Mouse (Mus musculus) liver, adult 2 months (tissue): Measurements from ENCODE around the gene Nt5c3b. TPM values are rescaled to one million over a fixed set of nuclear protein-coding genes. Genes with fewer than 3 reads are reported as not detected.
A peak's percentile ranks its signal among the peaks of the same experiment; 100 is the strongest.

Experiments used
- DNase-seq: peaks from one replicate; pipeline ENCODE4 v3.0.0-alpha.2; 2011; ENCODE audit warnings: low read depth, low spot score; ENCODE audit errors: extremely low read depth
- H3K27ac ChIP-seq: fragments of 200-500 bp; replicated peaks from 2 replicates; pipeline ENCODE4 v1.5.1; 2012; ENCODE audit warnings: low read depth, mild to moderate bottlenecking, control low read depth, inconsistent platforms, low read length; ENCODE audit not compliant: insufficient read depth
- H3K27me3 ChIP-seq: fragments of 200-500 bp; 2 replicates; pipeline ENCODE4 v1.6.1; 2012; ENCODE audit warnings: mild to moderate bottlenecking, moderate library complexity, low read length, inconsistent platforms; ENCODE audit not compliant: control insufficient read depth, insufficient read depth
- H3K36me3 ChIP-seq: fragments of 200-500 bp; 2 replicates; pipeline ENCODE4 v1.6.1; 2012; ENCODE audit warnings: low read length, inconsistent platforms; ENCODE audit not compliant: control insufficient read depth, insufficient read depth
- H3K4me1 ChIP-seq: fragments of 200-500 bp; 2 replicates; pipeline ENCODE4 v1.6.1; 2011; ENCODE audit warnings: low read length; ENCODE audit not compliant: control insufficient read depth, insufficient read depth
- H3K4me3 ChIP-seq: fragments of 200-500 bp; 2 replicates; pipeline ENCODE4 v1.5.1; 2011; ENCODE audit warnings: low read depth, mild to moderate bottlenecking, control low read depth, low read length, moderate library complexity; ENCODE audit not compliant: insufficient read depth
- H3K79me2 ChIP-seq: fragments of 200-500 bp; 2 replicates; pipeline ENCODE4 v1.6.1; 2012; ENCODE audit warnings: inconsistent platforms, mild to moderate bottlenecking, low read length, moderate library complexity; ENCODE audit not compliant: control insufficient read depth, insufficient read depth
- H3K9ac ChIP-seq: fragments of 200-500 bp; 2 replicates; pipeline ENCODE4 v1.6.1; 2012; ENCODE audit warnings: low read depth, mild to moderate bottlenecking, control low read depth, inconsistent platforms, low read length
- CTCF ChIP-seq: fragments of 200-500 bp; IDR thresholded peaks from 2 replicates; pipeline ENCODE4 v1.5.1; 2011; ENCODE audit warnings: low read depth, low read length, control low read depth
- POLR2A ChIP-seq: fragments of 200-500 bp; IDR thresholded peaks from 2 replicates; pipeline ENCODE4 v1.6.1; 2011; ENCODE audit warnings: low read length, control low read depth; ENCODE audit not compliant: insufficient read depth; ENCODE audit errors: extremely low read depth
- WGBS: fragments of 180-500 bp; shearing (Covaris S2); methylation state at CpG from one replicate; pipeline ENCODE4 v1.1.7; 2018; 5-methylcytosine and 5-hydroxymethylcytosine counted together
- polyA plus RNA-seq: library from polyadenylated mRNA; depleted of rRNA; stranded (reverse); fragments of >200 nt; gene quantifications from 2 replicates; pipeline ENCODE4 v1.2.3, GENCODE M21; 2012
- total RNA-seq: library from RNA; depleted of rRNA; stranded (reverse); fragments of >200 nt; gene quantifications from 2 replicates; pipeline ENCODE4 v1.2.3, GENCODE M21; 2014

Gene Nt5c3b
- total and polyA plus RNA-seq, 2 experiments, result 4.4 to 4.8 TPM

DNA sequence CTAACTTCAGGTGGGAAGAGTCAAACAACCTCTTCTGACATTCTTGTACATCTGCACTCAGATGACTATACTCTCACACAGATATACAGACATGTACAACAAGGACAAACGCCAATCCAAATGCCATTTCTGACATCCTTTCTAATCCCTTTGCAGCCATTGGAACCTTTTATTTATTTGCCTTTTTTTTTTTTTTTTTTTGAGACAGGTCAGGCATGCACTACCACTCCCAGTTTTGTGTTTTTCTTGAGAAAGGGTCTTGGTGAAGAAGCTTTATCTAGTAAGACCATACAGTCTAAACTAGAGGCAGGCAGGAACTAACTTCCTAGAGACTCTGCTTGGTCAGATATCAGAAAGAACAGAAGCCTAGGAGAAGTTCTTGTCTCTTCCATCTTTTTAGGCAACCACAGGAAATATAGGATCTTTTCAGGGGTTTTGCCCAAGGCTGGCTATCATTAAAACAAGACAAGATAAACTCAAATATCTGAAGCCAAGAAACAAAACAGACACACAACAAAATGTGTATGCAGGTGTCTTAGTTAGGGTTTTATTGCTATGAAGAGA, 23.7 kb upstream of the Nt5c3b start:
- DNase-seq, result no peak
- 98% methylated on average over 1 of the region's 1 CpGs for WGBS
- no peaks in the 10 kb centered on the region for H3K4me1 ChIP-seq
- peaks cover 20% of the 10 kb centered on the region for H3K36me3 ChIP-seq
- TF ChIP-seq POLR2A, result no peak
- TF ChIP-seq CTCF, result no peak
- H3K79me2 ChIP-seq, result peaks cover 19% of the 10 kb centered on the region; the same call in 1 of the 2 replicates
- H3K4me3 ChIP-seq, result no peak overlapping the region
- H3K9ac ChIP-seq, result no peak overlapping the region
- no peaks in the 10 kb centered on the region for H3K27me3 ChIP-seq
- no peak overlapping the region for H3K27ac ChIP-seq

DNA sequence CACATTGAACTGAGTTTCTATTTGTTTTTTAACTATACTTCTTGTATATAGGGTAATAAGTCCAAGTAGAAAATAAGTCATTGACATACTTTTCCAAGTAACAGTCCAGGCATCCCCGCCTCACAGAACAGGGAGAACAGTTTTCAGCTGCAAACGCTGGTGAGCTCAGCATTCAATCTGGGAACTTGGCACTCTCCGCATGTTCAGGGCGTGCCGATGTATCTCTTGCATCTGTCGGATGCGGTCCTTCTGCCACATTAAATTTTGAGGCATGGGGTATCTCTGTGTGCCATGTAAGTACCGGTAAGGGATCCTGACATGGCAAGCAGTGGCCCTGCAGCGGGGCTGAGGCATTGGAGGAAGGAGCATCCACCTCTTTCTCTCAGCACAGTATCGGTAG, 21.1 kb upstream of the Nt5c3b start:
- Histone ChIP-seq H3K27ac (no peak overlapping the region), H3K9ac (no peak overlapping the region), H3K36me3 (peaks cover 22% of the 10 kb centered on the region), H3K4me3 (no peak overlapping the region), H3K79me2 (peaks cover 14% of the 10 kb centered on the region; the same call in 1 of the 2 replicates), H3K4me1 (no peaks in the 10 kb centered on the region), H3K27me3 (no peaks in the 10 kb centered on the region)
- 94% methylated on average over 10 of the region's 10 CpGs for WGBS
- TF ChIP-seq POLR2A, result no peak
- no peak for TF ChIP-seq CTCF
- DNase-seq, result no peak

GRCm38 (mm10) chr11:100457711-100458110, 16.1 kb upstream of the Nt5c3b start:
- TF ChIP-seq CTCF (no peak), POLR2A (no peak)
- peaks cover 9% of the 10 kb centered on the region for H3K36me3 ChIP-seq
- no peak for DNase-seq

DNA sequence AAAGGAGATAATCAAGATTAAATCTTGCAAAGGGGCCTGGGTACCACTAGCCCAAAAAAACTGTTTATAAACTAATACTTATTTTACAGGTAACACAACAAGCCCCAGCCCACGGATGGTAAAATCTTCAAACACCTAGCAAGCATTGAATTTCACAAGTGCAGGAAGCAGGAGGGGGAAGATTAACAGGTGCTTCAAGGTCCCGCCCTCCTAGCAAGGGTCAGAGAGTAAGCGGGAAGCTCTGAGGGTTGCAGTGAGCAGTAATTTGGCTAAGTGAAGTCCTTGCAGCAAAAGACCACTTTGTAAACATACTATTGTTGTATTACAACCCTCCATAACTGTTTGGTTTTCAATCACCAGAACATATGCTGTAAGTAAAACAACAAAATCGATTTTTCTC, 15.6 kb upstream of the Nt5c3b start:
- no peak for DNase-seq
- Histone ChIP-seq H3K36me3 (peaks cover 7% of the 10 kb centered on the region), H3K9ac (no peak overlapping the region), H3K27ac (no peak overlapping the region), H3K4me1 (no peaks in the 10 kb centered on the region), H3K79me2 (peaks cover 2% of the 10 kb centered on the region; the same call in 1 of the 2 replicates), H3K4me3 (no peak overlapping the region), H3K27me3 (no peaks in the 10 kb centered on the region)
- TF ChIP-seq POLR2A (no peak), CTCF (no peak)
- WGBS, result 81% methylated on average over 4 of the region's 4 CpGs

More at GRCm38 (mm10) chr11:100457711-100458110, 16.1 kb upstream of the Nt5c3b start:
- no peaks in the 10 kb centered on the region for H3K27me3 ChIP-seq
- H3K79me2 ChIP-seq, result peaks cover 2% of the 10 kb centered on the region; the same call in 1 of the 2 replicates
- H3K27ac ChIP-seq, result no peak overlapping the region
- H3K4me3 ChIP-seq, result no peak overlapping the region
- 75% methylated on average over 5 of the region's 5 CpGs for WGBS
- no peak overlapping the region for H3K9ac ChIP-seq
- H3K4me1 ChIP-seq, result no peaks in the 10 kb centered on the region

GRCm38 (mm10) chr11:100442625-100443024, 1.0 kb upstream of the Nt5c3b start:
- Histone ChIP-seq H3K36me3 (no peaks in the 10 kb centered on the region), H3K4me1 (no peaks in the 10 kb centered on the region; the same call in 1 of the 2 replicates), H3K9ac (no peak overlapping the region), H3K4me3 (no peak overlapping the region), H3K79me2 (no peaks in the 10 kb centered on the region), H3K27ac (no peak overlapping the region), H3K27me3 (no peaks in the 10 kb centered on the region)
- no peak for DNase-seq
- WGBS, result 86% methylated on average over 6 of the region's 6 CpGs
- TF ChIP-seq CTCF (no peak), POLR2A (no peak)

DNA sequence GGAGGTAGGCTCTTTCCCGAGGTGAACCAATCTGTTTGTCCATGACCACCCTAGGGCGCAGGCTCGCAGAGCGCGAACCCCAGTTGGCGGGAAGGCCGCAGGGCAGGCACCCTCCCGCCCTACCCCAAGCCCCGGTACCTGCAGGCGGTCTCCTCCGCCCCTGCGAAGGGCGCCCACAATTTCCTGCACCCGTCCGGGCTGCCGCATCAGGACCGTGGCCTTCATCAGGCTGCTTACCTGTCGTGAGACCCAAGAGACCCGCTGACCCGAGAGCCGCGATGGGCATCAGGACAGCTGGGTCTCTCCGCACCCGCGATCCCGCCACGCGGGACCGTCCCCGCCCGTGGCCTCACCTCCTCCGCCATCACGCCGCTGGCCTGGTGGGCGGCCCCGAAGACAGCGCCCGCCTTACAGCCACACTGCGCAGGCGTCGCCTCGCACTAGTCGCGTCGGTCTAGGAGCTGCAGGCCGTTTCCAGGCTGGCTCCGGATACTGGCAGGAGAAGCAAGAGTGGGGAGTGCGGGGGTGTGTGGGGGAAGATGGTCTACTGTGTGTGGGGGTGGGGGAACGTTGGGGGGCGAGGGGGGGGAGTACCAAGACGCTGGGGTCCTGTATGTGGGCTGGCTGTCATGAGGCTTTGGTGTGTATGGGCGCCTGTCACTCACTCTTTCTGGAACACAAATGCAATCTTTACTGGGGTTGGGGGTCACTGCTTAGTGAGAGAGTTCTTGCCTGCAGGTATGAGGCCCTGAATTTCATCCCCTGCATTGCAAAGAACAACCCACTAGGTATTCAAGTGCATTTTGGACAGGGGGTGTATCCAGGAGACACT, 701 bp downstream of the Nt5c3b start:
- no peaks in the 10 kb centered on the region for H3K79me2 ChIP-seq
- H3K36me3 ChIP-seq, result no peaks in the 10 kb centered on the region
- 3% methylated on average over 52 of the region's 52 CpGs for WGBS
- H3K4me1 ChIP-seq, result no peaks in the 10 kb centered on the region; the same call in 1 of the 2 replicates
- no peak overlapping the region for H3K27ac ChIP-seq
- peak; percentile 34 for DNase-seq
- TF ChIP-seq CTCF (no peak), POLR2A (0 out of 2 replicates have a peak, but pooled peaks have one; percentile 24)
- H3K4me3 ChIP-seq, result peak overlapping the region; percentile 86
- H3K9ac ChIP-seq, result peak overlapping the region; percentile 80
- no peaks in the 10 kb centered on the region for H3K27me3 ChIP-seq
